Mouse (Mus musculus) adrenal gland (tissue): ENCODE data around the gene Mettl16.

Experiments
- intact Hi-C: fragments of 180-260 bp; cut with DNase I; formaldehyde crosslinking; loops from one replicate; pipeline ENCODE4 v1.15.1; 2025
- long read RNA-seq, 2 experiments: library from polyadenylated mRNA; unstranded; transcript quantifications; one replicate each; pipeline ENCODE4 v2.0.0; 2020; ENCODE audit warnings: borderline replicate concordance in 1 of 2; ENCODE audit not compliant: insufficient replicate concordance in 1 of 2

Mettl16 gene
- long read RNA-seq, experiment 1, full-length matches to known transcripts: 14 of 26 reads
- long read RNA-seq, experiment 1, partial matches to known transcripts: 5 of 26 reads
- long read RNA-seq, experiment 1, other reads (novel, unspliced or antisense): 7 of 26 reads
- long read RNA-seq, experiment 2, full-length matches to known transcripts: 14 of 37 reads
- long read RNA-seq, experiment 2, partial matches to known transcripts: 11 of 37 reads
- long read RNA-seq, experiment 2, other reads (novel, unspliced or antisense): 12 of 37 reads

- intact Hi-C loops: no loop called here
Measured at GRCm38 (mm10) chr11:74770595-74771207, at the start of gene Mettl16. Gene Mettl16 (plus strand): TSS chr11:74770830.

GRCm38 (mm10) chr11:74721141-74721540 lies 49.5 kb upstream of the Mettl16 start:
- intact Hi-C loops: loop anchor here (5.0 kb wide), 2 partner anchors 34 to 46 kb away; no protein-coding TSS in a partner anchor

GRCm38 (mm10) chr11:74721971-74722370 lies 48.7 kb upstream of the Mettl16 start:
- intact Hi-C loops: loop anchor here (5.0 kb wide), 2 partner anchors 35 to 45 kb away; no protein-coding TSS in a partner anchor

GRCm38 (mm10) chr11:74723357-74724234 lies 47.0 kb upstream of the Mettl16 start:
- intact Hi-C loops: loop anchor here (5.0 kb wide), 2 partner anchors 36 to 44 kb away; no protein-coding TSS in a partner anchor

DNA sequence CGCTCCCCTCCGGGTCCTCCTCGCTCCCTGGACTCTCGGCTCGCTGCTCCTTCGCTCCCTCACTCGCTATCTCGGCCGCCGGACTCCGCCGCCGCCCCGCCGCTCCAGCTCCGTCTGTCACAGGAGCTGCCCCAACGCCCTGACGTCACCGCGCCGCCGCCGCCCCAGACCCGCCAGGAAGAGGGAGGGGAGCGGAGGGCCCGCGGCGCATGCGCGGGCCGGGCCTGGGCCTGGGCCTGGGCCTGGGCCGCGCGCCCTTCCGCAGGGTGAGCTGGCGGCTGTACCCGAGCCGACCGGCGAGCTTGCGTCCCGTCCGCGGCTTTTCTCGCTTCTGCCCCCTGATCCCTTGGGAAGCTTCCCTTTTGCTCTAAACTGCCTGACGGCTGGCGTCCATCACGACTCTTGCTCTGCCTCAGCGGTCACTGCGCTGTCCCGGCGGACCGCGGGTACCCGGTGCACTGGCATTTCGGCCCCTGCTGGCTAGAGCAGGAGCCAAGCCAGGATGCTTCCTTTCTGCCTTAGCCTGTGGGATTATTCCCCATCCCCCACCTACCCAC lies 46.3 kb upstream of the Mettl16 start, which contains the start of gene Pafah1b1:
Gene Pafah1b1, minus strand, starts transcription at position 436 of the 557 bp plus-strand sequence.
- intact Hi-C loops: loop anchor here (5.0 kb wide), 2 partner anchors 37 to 43 kb away; no protein-coding TSS in a partner anchor

DNA sequence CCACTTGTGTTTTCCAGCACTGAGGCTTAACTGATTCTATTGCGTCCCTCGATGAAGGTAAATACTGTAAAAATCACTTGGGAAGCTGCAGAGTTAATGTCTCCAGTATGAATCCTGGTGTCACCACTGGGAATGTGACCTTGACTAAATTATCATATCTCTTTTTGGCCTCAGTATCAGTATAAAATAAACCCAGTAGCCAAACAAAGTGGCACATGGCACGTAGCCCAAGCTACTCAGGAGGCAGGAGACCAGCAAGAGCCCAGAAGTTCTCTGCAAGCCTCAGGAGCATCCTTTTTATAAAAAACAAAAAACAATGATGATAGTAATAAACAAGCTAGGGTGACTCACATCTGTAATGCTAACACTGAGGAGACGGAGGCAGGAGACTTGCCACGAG lies 45.4 kb upstream of the Mettl16 start:
- intact Hi-C loops: no loop called here

GRCm38 (mm10) chr11:74734917-74735316 lies 35.7 kb upstream of the Mettl16 start:
- intact Hi-C loops: no loop called here

DNA sequence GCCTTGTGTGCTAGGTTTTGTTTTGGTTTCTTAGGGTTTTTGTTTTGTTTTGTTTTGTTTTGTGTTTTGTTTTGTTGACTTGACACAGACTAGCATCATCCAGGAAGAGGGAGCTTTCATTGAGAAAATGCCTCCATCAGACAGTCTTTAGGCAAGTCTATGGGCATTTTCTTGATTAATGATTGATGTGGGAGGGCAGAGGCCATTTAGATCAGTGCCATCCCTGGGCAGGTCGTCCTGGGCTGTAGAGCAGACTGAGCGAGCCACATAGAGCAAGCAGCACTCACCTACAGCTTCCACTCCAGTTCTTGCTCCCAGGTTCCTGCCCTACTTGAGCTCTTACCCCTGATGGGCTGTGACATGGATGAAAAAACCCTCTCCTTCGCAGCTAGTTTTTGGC lies 32.8 kb upstream of the Mettl16 start:
- intact Hi-C loops: no loop called here

GRCm38 (mm10) chr11:74748022-74748421 lies 22.6 kb upstream of the Mettl16 start:
- intact Hi-C loops: no loop called here

DNA sequence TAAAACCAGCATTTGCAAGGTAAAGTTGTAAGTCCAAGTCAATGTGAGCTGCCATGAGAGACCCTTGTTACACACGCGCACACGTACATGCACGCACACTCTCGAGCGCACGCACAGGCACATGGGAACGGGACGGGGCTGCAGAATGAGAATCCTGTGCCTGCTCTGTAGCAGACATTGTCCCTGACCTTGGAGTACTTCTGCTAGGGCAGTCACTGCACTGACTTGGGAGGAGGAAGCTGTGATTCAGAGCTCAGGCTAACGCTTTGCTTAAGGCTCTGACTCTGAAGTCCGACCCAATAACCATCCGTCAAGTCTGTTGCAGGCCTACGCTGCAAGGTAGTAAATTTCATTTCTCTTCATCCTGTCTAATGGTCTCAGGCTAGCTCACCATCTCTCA lies 21.4 kb upstream of the Mettl16 start:
- intact Hi-C loops: no loop called here

DNA sequence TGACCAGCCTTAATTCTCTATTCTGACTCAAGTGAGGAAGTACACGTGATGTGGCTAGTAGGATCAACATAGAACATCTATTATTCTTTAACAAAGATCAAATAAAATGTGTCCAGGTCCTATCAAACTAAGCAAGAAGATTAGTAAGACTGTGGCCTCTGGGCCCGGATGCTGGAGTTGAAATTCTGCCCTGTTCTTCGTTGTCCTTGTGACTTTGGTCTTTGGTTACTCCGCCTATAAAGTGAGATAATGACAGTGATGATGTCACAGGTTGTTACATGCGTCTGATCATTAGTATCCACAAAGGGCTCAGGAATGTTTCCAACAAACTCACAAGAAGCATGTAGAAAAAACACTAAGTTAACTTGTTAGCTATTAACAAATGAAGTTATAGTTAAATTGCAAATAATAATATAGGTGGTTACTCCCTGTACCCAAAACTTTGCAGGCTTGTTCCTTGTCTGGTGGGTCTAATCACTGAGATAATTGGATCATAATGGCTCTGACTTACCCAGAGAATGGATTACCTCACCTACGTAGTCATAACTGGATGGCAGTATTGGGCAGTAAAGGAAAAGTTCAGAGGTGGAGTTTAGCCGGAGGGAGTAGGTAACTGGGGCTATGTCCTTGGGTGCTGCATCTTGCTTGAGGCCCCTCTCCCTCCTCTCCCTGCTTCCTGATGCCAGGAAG lies 19.8 kb upstream of the Mettl16 start:
- intact Hi-C loops: no loop called here

GRCm38 (mm10) chr11:74751352-74752066 lies 19.1 kb upstream of the Mettl16 start:
- intact Hi-C loops: no loop called here

GRCm38 (mm10) chr11:74756631-74757030 lies 14.0 kb upstream of the Mettl16 start:
- intact Hi-C loops: no loop called here

GRCm38 (mm10) chr11:74761011-74761705 lies 9.5 kb upstream of the Mettl16 start:
- intact Hi-C loops: no loop called here

DNA sequence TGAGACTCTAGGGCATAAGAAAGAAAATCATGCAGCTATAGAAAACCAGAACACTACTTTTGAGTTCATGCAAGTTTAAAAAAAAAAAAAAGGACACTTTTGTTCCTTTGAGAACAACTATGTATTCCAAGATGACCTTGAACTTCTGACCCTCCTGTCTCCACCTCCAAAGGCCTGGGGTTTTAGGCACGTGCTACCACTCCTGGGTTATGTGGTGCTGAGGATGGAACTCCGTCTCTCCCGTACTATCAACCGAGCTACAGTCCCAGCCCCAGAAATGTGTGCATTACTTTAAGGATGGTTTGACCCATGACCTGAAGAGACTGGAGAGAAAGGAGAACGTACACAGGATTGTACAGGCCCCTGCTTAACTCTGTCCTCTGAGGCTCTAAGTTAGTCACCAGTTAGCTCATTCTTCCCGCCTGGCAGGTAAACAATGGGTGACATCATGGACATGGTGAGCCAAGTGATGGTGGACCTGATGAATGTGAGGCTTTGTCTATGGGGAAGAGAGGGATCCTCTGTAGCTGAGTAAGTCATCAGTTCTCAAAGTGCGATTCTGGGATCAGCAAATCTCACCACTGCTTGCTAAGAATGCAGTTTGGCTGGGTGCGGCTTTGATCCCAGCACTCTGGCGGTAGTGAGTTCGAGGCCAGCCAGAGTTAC lies 6.5 kb upstream of the Mettl16 start:
- intact Hi-C loops: no loop called here

- intact Hi-C loops: loop anchor here (1.0 to 5.0 kb wide), 2 partner anchors 45 to 133 kb away; partner anchors contain the start of gene Pafah1b1
Measured at GRCm38 (mm10) chr11:74767469-74767868, 3.2 kb upstream of the Mettl16 start.

DNA sequence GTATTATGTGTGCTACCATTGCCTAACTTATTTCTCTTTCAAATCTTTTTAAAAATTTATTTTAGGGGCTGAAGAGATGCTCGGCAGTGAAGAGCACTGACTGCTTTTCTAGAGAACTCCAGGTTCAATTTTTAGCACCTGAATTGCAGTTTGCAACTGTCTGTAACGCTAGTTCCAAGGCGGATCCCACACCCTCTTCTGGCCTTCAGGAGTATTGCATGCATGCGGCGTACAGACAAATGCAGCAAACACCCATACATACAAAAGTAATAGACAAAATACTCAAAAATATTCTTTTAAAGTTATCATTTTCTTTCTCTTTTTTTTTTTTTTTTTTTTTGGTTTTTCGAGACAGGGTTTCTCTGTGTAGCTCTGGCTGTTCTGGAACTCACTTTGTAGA lies 2.6 kb upstream of the Mettl16 start:
- intact Hi-C loops: loop anchor here (5.0 kb wide), 1 partner anchor 46 kb away; the partner anchor contains the start of gene Pafah1b1

- intact Hi-C loops: no loop called here
Measured at GRCm38 (mm10) chr11:74770037-74770436, 593 bp upstream of the Mettl16 start.

- intact Hi-C loops: no loop called here
Measured at GRCm38 (mm10) chr11:74771234-74771633, 604 bp downstream of the Mettl16 start.
